Mouse (Mus musculus) c-Kit-positive CD71-positive TER-119-positive erythroid progenitor cells, embryonic 14.5 days (primary cell): Measurements from ENCODE around the gene 0610037L13Rik.

Source experiments
- DNase-seq: peaks from one replicate; pipeline ENCODE4 v3.0.0-alpha.2; 2013; ENCODE audit warnings: low spot score

0610037L13Rik gene

DNA sequence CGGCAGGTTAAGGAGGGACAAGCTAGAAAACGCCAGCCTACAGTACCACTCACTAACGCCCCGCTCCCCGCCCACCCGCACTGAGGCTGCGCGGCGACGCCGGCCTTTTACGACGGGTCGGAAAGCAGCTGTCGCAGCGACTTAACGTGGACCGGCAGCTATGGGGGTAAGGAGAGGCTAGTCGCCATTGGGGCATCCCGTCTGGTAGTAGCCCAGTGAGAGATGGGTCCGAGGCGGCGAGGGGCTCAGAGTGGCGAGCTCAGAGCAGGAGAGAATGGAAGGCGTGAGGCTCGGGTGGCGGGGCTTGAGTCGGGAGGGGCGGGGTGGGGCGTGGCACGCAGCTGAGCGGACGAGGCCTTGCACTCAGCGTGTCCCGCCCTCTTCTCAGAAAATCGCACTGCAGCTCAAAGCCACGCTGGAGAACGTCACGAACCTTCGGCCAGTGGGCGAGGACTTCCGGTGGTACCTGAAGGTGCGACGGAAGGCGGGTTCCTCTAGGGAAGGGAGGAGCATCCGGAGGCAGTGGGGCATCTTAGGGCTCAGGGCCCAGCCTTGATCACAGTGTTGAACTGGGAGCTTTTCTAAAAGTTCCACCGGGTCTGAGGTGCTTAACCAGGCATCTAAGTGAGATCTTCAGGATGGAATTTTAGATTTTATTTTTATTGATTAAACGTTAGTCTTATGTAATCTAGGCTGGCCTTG, at the start of gene 0610037L13Rik:
0610037L13Rik (plus strand) TSS at position 83 of the 702 bp plus-strand sequence.
- DNase-seq, result peak; percentile 94

DNA sequence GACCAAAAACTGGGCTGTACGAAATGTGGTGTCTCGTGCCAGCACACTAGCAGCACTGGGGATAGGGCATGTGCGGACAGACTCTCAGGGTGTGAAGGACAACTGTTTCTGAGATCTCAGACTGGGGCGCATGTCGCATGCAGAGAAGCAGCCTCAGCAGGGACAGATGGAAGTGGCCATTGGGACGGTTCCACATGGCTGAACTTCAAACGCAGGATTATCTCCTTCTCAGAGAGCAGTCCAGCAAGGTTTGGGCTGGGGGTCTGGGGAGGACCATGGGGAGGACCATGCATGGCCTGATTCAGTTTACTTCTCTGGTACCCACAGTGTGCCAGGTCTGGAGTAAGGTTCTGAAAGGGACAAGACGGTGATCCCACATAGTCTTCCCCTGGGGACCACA, 45.9 kb upstream of the 0610037L13Rik start:
- no peak for DNase-seq

DNA sequence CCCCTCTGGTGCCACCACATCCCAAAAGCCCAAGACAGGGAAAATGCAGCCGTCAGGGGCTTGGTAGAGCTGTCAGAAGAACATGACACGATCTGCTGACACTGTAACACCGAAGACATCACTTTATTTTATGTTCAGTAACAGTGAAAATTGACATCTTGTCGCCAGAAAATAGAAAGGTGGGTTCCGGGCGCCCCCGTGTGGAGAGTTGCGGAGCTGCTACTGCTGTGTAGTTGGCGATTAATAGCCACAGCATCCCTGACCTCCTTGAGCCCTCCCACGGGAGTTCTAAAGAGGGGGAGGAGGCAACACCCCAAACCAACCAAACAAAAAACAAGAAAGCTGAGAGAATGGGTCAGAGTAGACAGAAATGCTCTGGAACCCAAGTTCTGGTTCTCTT, 44.6 kb upstream of the 0610037L13Rik start:
- peak; percentile 57 for DNase-seq

DNA sequence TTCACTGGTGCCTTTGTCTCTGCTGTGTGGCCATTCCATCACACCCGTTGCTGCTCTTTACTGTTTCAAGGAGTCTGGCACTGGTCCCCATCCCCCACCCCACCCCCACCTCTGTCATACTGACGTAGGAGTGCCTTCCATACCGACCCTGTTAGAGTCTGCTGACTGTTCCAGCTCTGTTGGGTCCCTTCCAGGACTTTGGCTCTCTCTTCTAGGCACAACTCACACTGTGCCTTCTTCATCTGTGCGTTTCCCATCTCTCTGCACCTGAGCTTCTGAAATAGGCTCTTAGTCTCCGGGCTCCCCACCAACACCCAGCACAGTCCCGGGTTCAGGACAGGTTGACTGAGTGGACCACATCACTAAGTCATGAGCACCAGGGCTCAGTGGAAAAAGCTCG, 42.8 kb upstream of the 0610037L13Rik start:
- DNase-seq, result no peak

DNA sequence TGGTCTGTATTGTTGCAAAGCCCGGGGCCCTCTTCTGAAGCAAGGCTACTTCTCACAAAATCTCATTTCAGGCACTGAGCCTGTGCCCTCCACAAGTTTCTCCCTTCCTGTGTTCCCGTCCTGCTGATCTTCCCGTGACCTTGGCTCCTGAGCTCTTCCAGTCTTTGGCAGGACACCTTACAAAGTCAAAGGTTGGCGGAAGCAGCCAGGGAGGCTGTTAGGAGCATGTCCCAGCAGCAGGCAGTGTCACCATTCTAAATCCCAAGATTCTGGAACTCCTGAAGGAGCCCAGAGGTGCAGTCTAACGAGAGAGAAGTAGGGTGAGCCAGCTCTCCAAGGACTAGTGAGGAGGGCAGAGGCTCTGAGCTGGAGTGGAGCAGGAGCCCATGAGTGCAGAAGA, 41.1 kb upstream of the 0610037L13Rik start:
- DNase-seq, result no peak

DNA sequence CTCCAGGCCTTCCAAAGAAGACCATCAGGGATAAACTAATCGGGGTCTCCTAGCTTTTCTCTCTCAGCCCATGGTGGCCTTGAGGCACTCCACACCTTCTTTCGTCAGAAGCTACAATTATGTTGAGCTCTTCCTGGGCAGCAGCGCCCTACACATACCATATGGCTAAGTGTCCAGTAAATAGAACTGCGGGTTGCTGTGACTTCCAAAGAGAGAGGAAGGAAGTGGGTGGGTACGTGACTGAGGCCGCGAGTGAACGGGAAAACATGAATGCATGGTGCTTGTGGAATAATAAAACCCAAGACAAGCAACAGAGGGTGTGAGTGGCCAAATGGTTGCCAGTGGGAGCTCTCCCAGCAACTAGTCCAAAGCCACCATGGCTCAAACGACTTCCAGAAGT, 40.0 kb upstream of the 0610037L13Rik start:
- DNase-seq, result no peak

DNA sequence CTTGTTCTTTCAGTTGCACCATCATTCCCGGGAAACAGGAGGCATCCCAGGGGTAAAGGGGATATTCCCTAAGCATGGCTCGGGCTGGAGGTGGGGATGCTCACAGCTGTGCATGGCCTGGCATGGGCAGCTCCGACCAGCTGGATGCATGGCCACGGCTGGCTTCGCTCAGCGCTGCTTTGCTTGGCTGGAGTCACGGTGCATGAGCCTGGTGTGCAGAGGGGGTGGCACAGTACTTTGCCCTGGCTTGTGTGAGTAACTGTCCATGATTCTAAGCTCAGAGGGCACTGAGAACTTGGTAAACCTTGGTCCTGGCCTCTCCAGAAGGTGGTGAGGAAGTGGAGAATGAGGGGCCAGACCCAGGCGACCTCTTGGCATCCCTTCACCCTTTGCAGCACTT, 39.5 kb upstream of the 0610037L13Rik start:
- DNase-seq, result no peak

DNA sequence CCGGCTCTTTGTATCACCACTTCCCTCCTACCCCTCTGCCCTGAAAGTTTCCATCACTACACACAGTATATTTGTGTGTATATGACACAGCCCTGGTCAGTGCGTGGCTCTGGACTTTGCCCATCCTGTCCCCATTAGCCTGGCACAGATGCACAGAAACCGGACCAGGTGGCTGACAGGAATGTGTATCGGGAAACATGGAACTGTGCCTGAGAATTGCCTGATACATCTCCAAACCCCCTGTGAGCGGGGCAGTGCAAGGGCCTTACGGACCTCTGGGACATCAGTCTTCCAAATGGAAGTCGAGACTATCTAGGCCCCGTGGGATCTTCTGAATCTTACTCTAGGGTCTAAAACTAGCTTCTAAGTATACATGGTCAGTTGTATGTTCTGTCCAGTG, 36.3 kb upstream of the 0610037L13Rik start:
- no peak for DNase-seq

DNA sequence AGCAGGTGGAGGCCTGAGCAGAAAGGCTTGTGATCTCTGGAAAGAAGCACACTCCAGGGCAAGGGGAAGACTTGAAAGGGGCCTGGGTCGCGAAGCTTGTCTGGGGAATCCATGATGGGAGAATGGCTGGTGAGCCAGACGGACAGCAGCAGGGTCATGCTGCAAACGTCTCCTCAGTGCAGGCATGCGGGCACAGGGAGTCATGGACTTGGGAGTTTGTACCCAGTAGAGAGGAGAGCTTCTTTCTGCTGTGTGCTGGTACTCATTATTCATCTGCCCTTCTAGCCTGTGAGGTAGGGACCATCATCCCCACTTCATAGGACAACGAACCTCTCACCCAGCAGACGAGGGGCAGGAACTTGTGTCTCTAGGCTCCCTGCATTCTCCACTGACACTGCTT, 35.8 kb upstream of the 0610037L13Rik start:
- DNase-seq, result no peak

DNA sequence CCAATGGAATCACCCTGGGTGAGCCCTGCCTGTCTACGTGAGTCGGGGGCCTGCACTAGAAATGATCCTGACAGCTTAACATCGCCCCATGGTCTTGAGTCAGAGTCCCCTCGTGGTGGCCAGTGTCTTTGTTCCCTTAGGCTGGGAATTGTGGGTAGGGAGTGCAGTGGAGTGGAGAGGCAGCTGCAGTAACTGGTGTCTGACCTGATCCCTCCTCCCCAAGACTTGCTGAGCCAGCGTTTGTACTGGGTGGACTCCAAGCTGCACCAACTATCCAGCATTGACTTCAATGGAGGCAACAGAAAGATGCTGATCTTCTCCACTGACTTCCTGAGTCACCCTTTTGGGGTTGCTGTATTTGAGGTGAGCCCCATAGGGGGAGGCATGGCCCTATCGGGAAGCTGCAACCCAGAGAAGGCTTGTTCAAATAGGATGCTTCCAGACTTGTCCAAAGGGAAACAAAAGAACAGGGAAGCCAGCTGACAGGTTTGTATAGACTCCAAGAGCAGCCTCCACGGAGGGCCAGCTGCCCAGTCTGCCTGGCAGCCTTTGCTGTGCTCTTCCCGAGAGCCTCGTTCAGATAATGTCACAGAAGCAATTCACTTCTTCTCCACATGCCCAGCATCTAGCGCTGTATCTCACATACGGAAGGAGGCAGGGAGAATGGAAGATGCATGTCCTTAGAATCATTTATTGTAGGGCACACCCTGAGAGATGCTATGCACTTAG, 32.5 kb upstream of the 0610037L13Rik start:
- no peak for DNase-seq

DNA sequence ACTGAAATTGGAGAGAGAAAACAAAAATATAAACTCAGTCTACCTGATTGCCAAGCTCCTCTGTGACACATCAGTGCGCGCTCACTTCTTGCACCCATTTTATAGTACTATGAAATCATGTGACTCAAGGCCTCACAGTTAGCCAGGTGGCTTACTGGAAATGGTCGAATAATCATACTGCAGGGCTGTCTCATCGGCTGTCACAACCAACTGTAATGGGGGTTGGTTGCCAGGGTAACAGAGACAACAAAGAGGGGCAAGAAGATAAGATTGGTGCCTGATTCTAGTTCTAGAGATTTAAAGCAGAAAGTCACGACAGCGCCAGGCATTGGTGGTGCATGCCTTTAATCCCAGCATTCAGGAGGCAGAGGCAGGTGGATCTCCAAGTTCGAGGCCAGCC, 30.6 kb upstream of the 0610037L13Rik start:
- DNase-seq, result no peak

DNA sequence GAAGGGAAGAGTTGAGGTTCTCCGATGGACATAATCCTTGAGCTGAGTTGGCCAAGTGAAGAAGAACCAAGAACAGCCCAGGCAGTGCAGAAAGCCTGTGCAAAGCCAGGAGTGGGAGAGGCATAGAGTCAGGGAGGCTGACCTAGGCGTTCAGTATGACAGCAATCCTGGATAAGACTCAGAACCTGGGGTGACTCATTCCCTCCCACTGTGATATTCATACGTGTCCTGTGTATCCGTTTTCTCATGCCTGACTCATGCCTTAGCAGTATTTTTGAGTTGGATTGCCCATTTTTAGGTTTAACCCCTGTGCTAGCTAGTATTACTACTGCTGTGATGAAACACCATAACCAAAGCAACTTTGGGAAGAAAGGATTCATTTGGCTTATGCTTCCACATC, 24.7 kb upstream of the 0610037L13Rik start:
- no peak for DNase-seq

DNA sequence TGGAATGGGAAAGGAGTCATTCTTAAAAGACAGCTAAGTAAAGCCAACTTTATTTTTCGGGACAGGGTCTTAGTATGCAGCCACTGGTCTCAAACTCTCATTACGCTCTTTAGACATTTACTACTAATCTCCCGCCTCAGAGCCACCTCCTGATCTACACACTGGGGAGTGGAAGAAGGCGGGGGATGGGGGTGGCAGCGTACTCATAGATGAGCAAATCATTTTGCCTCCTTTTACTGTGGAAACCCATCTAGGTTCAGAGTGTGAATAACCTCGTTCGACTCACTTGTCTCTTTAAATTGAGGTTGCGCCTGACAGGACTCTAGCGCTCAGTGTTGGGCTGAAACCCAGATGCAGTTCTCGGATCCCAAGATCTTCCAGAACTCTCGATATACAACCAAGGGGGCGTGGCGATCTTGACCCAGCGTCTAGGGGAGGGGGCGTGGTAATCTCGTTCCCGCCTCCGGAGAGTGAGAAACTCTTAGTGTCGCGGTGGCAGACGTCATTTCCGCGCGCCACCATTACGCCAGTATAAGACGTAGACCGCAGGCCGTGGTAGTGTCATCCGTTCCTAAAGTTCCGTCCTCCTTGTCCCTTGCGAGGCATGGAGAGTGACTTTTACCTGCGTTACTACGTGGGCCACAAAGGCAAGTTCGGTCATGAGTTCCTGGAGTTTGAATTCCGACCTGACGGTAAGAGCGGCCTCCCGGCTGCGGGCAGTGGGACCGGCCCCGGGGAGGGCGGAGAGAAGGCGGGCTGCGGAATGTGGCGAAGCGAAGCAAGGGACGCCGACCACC, 10.2 kb upstream of the 0610037L13Rik start, which contains the start of gene Magoh:
Magoh (plus strand) TSS at position 502 of the 797 bp plus-strand sequence.
- DNase-seq, result peak; percentile 99

DNA sequence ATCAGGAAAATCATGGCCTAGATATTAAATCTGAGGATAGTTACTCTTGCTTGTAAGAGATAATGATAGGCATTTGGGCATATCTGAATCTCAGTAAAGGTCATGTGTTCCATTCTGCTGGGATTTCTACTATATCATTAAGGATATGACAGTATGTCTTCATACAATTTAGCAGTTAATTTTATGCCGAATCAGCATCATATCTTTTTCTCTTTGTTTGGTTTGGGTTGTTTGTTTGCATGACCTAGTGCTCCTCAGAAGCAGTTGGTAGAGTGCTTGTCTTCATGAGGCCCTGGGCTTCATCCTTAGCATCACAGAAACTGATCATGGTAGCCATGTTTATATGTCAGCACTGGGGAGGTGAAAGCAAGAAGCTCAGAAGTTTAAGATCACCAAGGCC, 8.0 kb upstream of the 0610037L13Rik start:
- no peak for DNase-seq

DNA sequence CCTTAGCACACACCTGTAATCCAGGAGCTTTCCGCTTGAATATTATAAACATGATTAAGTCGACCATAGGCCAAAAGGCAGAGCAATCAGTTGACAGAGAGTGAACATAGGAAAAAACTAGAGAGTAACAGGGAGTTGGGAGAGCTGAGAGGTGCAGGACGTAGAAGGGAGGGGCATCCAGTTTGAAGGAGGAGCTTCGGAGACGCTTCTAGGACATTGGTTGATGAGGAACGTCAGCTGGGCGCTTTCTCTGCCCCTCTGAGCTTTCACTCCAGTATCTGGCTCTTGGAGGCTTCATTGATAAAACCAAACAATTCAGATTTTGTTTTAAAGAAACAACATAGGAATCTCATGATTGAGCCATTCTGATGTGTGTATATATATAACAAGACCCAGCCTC, 3.2 kb upstream of the 0610037L13Rik start:
- no peak for DNase-seq

DNA sequence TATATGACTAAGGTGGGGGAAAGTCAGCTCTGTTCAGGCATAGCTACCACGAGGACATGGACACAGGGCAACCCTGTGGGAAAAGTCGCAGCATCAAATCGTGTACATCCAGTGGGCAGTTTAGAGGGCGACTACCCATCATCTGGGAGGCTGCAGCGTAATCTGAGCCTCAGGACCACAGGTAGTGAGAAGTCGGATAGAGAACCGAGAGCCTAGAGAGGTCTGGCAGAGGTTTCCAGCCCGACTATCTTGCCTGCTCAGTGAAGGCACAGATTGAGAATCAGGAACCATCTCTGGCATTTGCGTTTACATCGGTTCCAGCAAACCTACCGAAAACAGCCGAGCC, 255 bp upstream of the 0610037L13Rik start:
- no peak for DNase-seq

DNA sequence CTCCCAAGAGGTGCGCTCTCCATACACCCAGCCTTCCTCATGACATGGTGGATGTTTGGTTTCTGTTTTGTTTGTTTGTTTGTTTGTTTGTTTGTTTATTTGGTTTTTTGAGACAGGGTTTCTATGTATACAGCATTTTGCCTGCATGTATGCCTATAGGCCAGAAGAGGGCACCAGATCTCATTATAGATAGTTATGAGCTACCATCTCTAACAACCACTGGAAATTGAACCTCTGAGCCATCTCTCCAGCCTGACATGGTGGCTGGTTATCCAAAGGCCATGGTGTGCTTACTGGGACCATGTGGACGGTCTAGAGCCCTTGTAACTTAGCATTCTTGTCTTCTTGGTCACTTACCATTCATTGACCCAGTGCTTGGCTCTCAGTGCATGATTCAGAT, 3.0 kb downstream of the 0610037L13Rik start:
- no peak for DNase-seq

DNA sequence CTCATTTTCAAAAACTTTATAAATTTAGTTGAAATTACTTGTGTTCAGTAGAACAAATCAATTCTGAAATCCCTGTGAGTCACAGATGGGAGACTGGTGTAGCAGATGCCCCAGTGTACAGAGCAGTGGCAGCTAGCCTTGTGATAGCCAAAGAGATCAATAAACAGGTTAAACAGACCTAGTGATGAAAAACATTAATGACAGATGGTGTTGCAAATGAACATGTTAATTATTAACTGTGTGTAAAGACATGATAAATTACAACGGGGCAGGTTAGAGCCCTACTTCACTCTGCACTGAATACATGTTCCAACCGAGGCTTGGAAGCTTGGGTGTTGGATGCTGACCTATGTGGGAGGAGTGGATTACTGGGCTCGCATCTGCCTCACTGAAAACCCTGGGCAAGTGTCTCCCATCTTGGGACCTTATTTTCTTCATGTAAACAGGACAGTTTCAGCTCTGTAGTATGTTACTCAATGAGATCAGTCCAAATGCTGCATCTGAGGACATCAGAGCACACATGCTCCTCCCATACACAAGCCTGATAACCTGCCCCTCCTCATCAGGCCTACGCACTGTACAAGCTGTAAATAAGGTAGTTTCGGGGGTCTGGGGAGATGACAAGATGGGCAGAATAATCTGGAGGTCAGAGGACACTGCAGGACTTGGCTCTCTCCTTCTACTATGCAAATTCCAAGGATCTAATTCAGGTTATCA, 9.8 kb downstream of the 0610037L13Rik start:
- no peak for DNase-seq

DNA sequence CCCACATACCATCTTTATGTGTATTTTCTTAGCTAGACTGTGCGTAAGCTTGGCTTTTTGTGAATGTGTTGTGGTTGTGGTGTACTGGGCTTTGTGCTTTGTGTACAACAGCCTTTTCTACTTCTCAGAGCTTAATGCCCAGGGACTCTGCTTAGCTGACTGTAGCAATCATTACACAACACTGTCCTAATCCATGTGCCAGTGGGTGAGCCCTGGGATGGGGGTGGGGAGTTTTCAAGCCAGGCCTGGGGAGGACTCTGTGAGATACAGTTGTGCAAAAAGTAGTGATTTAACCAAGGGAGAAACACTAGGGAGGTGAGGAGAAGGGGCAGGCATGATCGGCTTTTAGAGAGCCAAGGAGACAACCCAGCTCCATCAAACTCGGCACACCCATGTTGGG, 10.6 kb downstream of the 0610037L13Rik start:
- DNase-seq, result no peak

DNA sequence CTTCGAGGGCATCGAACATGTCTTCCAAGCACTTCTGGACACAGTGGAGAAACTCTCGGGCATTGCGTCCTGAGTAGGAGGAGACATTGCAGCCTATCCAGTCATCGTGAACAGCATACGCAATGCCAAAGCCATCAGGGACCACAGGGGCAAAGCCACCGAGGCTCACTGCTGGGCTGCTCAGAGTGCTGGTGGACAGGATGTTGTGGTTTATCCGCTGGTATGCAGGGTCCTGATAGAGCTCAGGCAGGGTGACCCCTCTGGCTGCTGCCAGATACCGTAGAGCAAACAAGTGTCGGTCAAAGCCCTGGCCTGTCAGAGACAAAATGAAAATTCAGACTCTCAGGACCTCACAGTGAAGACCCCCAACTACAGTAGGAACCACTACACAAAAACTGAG, 14.6 kb downstream of the 0610037L13Rik start:
- no peak for DNase-seq

DNA sequence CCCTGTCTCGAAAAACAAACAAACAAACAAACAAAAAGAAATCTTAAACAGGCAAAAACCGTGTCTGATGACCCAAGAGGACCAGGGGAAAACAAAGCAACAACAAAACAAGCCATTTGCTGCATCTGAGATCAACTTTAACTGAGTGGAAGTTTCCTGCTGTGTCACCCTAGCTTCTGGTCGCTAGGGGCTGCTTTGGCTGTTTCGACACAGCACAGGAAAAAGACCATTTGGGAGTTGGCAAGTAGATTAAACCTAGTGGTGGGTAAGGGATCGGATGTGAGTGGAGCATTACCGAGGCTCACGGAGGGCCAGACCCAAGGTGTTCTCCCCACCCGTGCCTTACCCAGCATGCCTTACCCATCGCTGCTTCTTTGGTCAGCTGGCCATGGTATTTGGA, 16.9 kb downstream of the 0610037L13Rik start:
- no peak for DNase-seq

DNA sequence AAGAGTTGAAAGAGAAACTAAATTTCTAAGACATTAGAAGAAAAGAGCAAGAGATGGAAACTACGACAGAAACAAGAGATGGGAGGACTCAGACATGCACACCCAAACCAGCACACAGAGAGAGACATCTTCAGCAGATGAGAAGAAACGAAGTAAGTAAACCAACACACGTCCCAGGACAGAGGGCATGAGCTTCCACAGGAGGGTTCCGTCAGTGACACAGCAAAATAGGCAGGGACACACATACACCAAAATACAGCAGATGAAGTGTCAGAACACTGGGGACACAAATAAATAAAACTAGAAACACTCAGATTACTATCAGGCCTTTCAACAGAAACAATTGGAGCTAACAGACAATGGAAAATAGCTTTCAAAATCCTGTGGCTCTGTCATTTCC, 20.4 kb downstream of the 0610037L13Rik start:
- DNase-seq, result no peak
